Mouse (Mus musculus): Measurements from ENCODE around the gene Psmd5. TPM values are rescaled to one million over a fixed set of nuclear protein-coding genes. Genes with fewer than 3 reads are reported as not detected.
"Not testable (repeated sequence)": the region's sequence is repeated elsewhere in the genome, so short reads cannot be mapped to it uniquely, and the experiment has no call there.

Gene Psmd5
- total RNA-seq, 1 experiment from 2014 or later, result 33.4 TPM

GRCm38 (mm10) chr2:34899682-34900081 is 24.9 kb upstream of the Psmd5 start:
- ATAC-seq (replicated peaks; ENCODE audit: insufficient number of reproducible peaks, low FRiP score, low TSS enrichment, poor library complexity, severe bottlenecking), result no peak

GRCm38 (mm10) chr2:34897820-34898219 is 23.1 kb upstream of the Psmd5 start:
- no peak for ATAC-seq (replicated peaks; ENCODE audit: insufficient number of reproducible peaks, low FRiP score, low TSS enrichment, poor library complexity, severe bottlenecking)

GRCm38 (mm10) chr2:34896821-34897460 is 22.2 kb upstream of the Psmd5 start:
- ATAC-seq (replicated peaks; ENCODE audit: insufficient number of reproducible peaks, low FRiP score, low TSS enrichment, poor library complexity, severe bottlenecking), result no peak

- ATAC-seq (replicated peaks; ENCODE audit: insufficient number of reproducible peaks, low FRiP score, low TSS enrichment, poor library complexity, severe bottlenecking), result no peak
These were observed 20.8 kb upstream of the Psmd5 start for GRCm38 (mm10) chr2:34895503-34896113.

- ATAC-seq (replicated peaks; ENCODE audit: insufficient number of reproducible peaks, low FRiP score, low TSS enrichment, poor library complexity, severe bottlenecking), result no peak
These were observed 19.2 kb upstream of the Psmd5 start for GRCm38 (mm10) chr2:34893950-34894349.

GRCm38 (mm10) chr2:34884186-34884585 is 9.4 kb upstream of the Psmd5 start:
- ATAC-seq (replicated peaks; ENCODE audit: insufficient number of reproducible peaks, low FRiP score, low TSS enrichment, poor library complexity, severe bottlenecking), result no peak

GRCm38 (mm10) chr2:34883190-34883589 is 8.4 kb upstream of the Psmd5 start:
- no peak for ATAC-seq (replicated peaks; ENCODE audit: insufficient number of reproducible peaks, low FRiP score, low TSS enrichment, poor library complexity, severe bottlenecking)

GRCm38 (mm10) chr2:34882757-34883156 is 8.0 kb upstream of the Psmd5 start:
- ATAC-seq (replicated peaks; ENCODE audit: insufficient number of reproducible peaks, low FRiP score, low TSS enrichment, poor library complexity, severe bottlenecking), result no peak

GRCm38 (mm10) chr2:34880054-34880453 is 5.3 kb upstream of the Psmd5 start:
- no peak for ATAC-seq (replicated peaks; ENCODE audit: insufficient number of reproducible peaks, low FRiP score, low TSS enrichment, poor library complexity, severe bottlenecking)

GRCm38 (mm10) chr2:34874271-34874670 is 497 bp downstream of the Psmd5 start, which contains the start of gene Cutal:
Gene Cutal, plus strand, starts transcription at chr2:34874396.
- ATAC-seq (replicated peaks; ENCODE audit: insufficient number of reproducible peaks, low FRiP score, low TSS enrichment, poor library complexity, severe bottlenecking), result no peak

GRCm38 (mm10) chr2:34870520-34871474 is 4.0 kb downstream of the Psmd5 start:
- ATAC-seq (replicated peaks; ENCODE audit: insufficient number of reproducible peaks, low FRiP score, low TSS enrichment, poor library complexity, severe bottlenecking), result peak; percentile 99

- ATAC-seq (replicated peaks; ENCODE audit: insufficient number of reproducible peaks, low FRiP score, low TSS enrichment, poor library complexity, severe bottlenecking), result no peak
These were observed 5.1 kb downstream of the Psmd5 start for GRCm38 (mm10) chr2:34869680-34870079.

- no peak for ATAC-seq (replicated peaks; ENCODE audit: insufficient number of reproducible peaks, low FRiP score, low TSS enrichment, poor library complexity, severe bottlenecking)
These were observed 17.0 kb downstream of the Psmd5 start for GRCm38 (mm10) chr2:34857728-34858127.

GRCm38 (mm10) chr2:34855265-34855664 is 19.5 kb downstream of the Psmd5 start:
- no peak for ATAC-seq (replicated peaks; ENCODE audit: insufficient number of reproducible peaks, low FRiP score, low TSS enrichment, poor library complexity, severe bottlenecking)

GRCm38 (mm10) chr2:34847702-34848101 is 27.1 kb downstream of the Psmd5 start:
- ATAC-seq (replicated peaks; ENCODE audit: insufficient number of reproducible peaks, low FRiP score, low TSS enrichment, poor library complexity, severe bottlenecking), result no peak

GRCm38 (mm10) chr2:34843211-34843939 is 31.4 kb downstream of the Psmd5 start:
- ATAC-seq (replicated peaks; ENCODE audit: insufficient number of reproducible peaks, low FRiP score, low TSS enrichment, poor library complexity, severe bottlenecking), result no peak

GRCm38 (mm10) chr2:34841706-34842105 is 33.1 kb downstream of the Psmd5 start:
- ATAC-seq (replicated peaks; ENCODE audit: insufficient number of reproducible peaks, low FRiP score, low TSS enrichment, poor library complexity, severe bottlenecking), result no peak

- ATAC-seq (replicated peaks; ENCODE audit: insufficient number of reproducible peaks, low FRiP score, low TSS enrichment, poor library complexity, severe bottlenecking), result not testable (repeated sequence)
These were observed 34.6 kb downstream of the Psmd5 start for GRCm38 (mm10) chr2:34840143-34840542.

GRCm38 (mm10) chr2:34835669-34836068 is 39.1 kb downstream of the Psmd5 start:
- ATAC-seq (replicated peaks; ENCODE audit: insufficient number of reproducible peaks, low FRiP score, low TSS enrichment, poor library complexity, severe bottlenecking), result no peak
